Mouse (Mus musculus): ENCODE data around the gene Grin2d.

DNA sequence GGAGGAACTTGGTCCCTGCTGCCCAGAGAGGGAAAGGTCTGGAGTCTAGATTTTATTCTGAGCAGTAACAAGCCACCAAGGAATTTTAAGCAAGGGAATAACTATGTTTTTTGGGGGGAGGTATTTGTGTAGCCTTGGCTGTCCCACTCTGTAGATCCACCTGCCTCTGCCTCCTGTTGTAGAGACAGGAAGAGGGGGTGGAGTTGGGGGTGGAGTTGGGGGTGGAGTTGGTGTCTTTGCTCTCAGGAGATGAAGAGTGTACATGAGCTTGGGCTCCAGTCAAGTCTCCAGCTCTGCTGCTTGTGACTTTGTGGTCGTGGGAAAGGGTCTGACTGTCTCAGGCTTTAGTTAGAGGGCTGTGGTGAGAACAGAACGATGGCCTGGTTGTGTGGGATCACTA lies 2.8 kb upstream of the Grin2d start:
- TF ChIP-seq POLR2A (IDR thresholded peaks at IDR 0.05; ENCODE audit: control insufficient read depth, extremely low read depth, insufficient read depth, low read length, poor library complexity) (no peak), CTCF (IDR thresholded peaks at IDR 0.05; ENCODE audit: borderline replicate concordance, control insufficient read depth, extremely low read depth, insufficient read depth, low read length, poor library complexity) (no peak)
